Mouse (Mus musculus): Measurements from ENCODE around the gene Dlgap4.
A peak's percentile ranks its signal among the peaks of the same experiment; 100 is the strongest.

DNA sequence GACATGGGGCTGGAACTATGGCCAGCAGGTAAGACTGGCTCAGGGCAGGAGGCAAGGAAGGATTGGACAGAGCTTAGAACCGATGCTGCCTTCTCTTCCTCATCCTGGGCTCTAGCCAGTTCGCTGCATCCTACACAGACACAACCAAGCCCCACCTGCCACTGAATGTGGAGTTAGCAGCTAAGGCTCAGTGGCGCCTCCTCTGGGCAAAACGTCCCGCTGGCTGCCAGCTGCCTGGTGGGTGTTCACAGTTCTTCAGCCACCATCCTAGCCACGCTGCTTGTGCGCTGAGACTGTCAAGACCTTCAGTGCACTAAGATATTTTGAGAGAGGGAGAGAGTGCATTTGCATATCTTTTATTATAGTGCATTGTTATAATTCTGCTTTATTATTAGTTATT, 45.2 kb downstream of the Dlgap4 start:
- no peak for TF ChIP-seq CHD1 (IDR thresholded peaks at IDR 0.05; ENCODE audit: low read depth, low read length)
- peak; percentile 25 to 45 (median 33); a peak in 5 of 6 replicates for TF ChIP-seq CTCF (IDR thresholded peaks at IDR 0.05 in 2 of 3, conservative IDR thresholded peaks at IDR 0.05 in 1 of 3; ENCODE audit: control insufficient read depth in 1 of 3, insufficient read depth in 1 of 3, low read depth in 2 of 3, low read length in 3 of 3, poor library complexity in 1 of 3, severe bottlenecking in 1 of 3)
- TF ChIP-seq E2F4 (IDR thresholded peaks at IDR 0.05; ENCODE audit: borderline replicate concordance, low read depth, low read length), result no peak
- no peak for TF ChIP-seq POLR2A (IDR thresholded peaks at IDR 0.05; ENCODE audit: control insufficient read depth in 1 of 2, insufficient read depth in 1 of 2, low read depth in 1 of 2, low read length in 2 of 2, poor library complexity in 1 of 2)
